Mouse (Mus musculus) adrenal gland (tissue): Measurements from ENCODE around the gene Tbc1d7.

Experiments
- intact Hi-C: fragments of 180-260 bp; cut with DNase I; formaldehyde crosslinking; loops from one replicate; pipeline ENCODE4 v1.15.1; 2025

Tbc1d7 gene

DNA sequence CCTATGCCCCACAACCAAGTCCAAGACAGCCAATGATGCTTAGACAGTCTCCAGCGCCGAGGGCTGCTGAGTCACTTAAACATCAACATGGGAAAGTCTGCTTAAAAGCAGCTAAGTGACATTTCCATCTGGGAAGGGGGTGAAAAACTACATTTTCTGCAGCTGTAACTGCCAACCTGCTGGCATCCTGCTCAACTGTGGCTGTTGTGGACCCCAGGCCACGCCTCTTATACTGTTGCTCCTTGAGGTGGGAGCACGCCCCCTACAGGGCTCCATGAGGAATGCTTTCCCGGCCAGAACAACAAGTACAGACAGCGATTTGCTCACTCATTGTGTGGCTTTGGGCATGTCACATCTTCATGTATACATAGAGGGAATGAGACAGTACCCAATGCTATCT lies 25.9 kb upstream of the Tbc1d7 start:
- intact Hi-C loops, result no loop called here

- intact Hi-C loops, result no loop called here
These were observed 24.7 kb upstream of the Tbc1d7 start for GRCm38 (mm10) chr13:43196000-43196399.

DNA sequence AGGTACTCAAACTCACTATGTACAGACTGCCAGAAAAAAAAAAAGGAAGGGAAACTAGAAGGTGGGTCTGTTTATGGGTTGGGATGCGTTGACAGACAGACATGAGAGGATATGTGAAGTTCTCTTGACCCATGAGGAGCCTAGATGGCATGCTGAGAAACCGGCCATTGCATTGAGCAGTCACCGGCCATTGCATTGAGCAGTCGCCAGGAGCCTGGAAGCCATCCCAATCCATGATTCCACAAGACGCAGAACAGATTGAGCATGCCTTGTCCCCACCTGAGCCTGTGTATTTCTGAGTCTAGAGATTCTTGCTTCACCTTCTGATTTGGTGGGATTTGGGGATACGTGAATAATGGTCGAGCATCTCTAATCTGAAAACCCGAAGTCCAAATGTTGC lies 22.6 kb upstream of the Tbc1d7 start:
- intact Hi-C loops, result no loop called here

GRCm38 (mm10) chr13:43193266-43193665 lies 22.0 kb upstream of the Tbc1d7 start:
- intact Hi-C loops, result no loop called here

DNA sequence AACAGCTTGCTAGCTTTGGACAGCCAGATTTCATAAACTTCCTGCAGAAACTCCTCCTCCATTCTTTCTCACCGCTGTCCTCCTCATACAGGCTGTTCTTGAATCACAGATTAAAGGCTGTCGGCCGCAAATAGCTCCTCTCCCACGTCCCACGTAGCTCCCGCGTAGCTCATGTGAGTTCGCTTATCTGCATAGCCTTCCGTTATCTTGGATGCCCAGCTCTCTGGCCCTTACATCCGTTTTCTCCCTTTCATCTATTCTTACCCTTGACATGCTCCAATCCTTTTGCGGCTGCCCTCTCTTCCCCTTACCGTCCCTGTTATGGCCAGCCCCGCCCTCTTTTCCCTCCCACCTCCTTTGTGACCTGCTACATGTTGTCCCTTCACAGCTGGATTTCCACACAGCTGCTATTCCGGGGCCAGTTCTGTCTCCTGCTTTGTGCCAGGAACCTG lies 20.5 kb upstream of the Tbc1d7 start:
- intact Hi-C loops, result no loop called here

DNA sequence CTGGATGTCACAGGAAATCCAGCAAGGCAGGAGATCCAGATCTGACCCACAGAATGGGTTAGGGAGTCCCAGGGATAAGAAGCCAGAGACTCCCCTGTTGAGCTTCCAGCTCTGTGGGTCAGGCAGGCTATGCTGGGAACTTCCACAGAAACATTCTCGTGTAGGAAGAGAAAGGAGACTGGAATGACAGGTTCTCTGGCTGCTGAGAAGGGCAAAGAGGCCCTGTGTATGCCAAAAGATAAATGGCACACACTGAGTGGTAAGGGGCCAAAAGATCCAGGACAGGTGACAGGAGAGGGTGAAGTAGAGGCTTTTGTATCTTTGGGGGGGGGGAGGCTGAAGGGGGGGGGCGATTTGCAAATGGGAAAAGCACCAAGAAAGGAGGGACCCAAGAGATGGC lies 20.0 kb upstream of the Tbc1d7 start:
- intact Hi-C loops, result no loop called here

- intact Hi-C loops, result no loop called here
These were observed 16.4 kb upstream of the Tbc1d7 start for GRCm38 (mm10) chr13:43187736-43188135.

GRCm38 (mm10) chr13:43183248-43184055 lies 12.2 kb upstream of the Tbc1d7 start:
- intact Hi-C loops, result loop anchor here (2.0 to 5.0 kb wide), 2 partner anchors 137 to 214 kb away; partner anchors contain the start of gene Nol7

DNA sequence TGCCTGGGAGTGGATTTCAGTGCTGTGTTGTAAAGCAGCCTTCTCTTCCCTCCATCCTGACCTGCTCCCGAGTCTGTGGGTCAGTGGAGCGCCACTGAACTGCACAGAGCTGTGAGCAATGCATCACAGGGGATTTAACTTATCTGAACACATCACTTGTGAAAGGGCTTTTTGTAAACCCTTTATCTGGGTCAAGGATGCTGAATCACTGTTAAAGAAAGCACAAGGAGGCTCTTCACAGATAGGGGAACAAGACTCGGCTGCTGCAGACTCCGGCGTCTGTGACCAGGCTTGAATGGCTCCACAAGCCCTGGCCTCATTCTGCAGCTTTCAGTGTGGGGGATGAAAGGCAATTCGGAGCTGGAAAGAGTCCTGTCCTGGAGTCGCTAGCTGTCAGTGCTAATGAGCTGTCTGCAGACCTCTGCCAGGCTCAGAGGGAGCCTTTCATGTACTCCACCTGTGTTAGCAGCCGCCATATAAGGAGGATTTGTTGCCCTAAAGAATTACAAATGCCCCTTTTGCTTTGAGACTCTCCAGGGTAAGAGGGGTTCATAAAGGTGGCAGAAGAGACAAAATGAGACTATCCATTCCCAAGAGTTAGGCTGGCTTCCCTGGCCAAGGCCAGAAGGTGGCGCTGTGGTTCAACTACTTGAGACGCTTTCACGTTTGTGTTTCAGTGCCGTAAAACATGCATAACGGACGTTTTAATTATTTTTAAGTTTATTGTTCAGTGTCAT lies 11.3 kb upstream of the Tbc1d7 start:
- intact Hi-C loops, result loop anchor here (2.0 to 5.0 kb wide), 2 partner anchors 138 to 215 kb away; partner anchors contain the start of gene Nol7

- intact Hi-C loops, result loop anchor here (5.0 kb wide), 1 partner anchor 216 kb away; the partner anchor contains the start of gene Nol7
These were observed 9.8 kb upstream of the Tbc1d7 start for GRCm38 (mm10) chr13:43181104-43181503.

GRCm38 (mm10) chr13:43177317-43177716 lies 6.0 kb upstream of the Tbc1d7 start:
- intact Hi-C loops, result loop anchor here (10.0 kb wide), 1 partner anchor 297 kb away; no protein-coding TSS in a partner anchor

DNA sequence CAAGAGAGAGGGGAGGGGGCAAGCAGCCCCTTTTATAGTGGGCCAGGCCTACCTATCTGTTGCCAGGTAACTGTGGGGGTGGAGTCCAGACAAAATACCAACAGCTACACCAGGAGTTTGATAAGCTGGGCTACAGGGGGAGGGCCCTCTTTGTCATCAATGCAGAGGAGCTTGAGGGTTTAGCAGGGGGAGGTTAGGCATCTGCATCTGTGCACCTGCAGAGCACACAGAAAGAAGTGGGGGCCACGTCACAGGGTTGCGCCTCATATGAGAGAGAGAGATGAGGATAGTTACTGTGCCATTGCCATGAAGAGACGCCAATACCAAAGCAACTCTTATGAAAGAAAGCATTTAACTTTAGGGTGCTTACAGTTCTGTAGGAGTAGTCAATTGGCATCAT lies 5.4 kb upstream of the Tbc1d7 start:
- intact Hi-C loops, result loop anchor here (10.0 kb wide), 1 partner anchor 298 kb away; no protein-coding TSS in a partner anchor

- intact Hi-C loops, result loop anchor here (10.0 kb wide), 1 partner anchor 302 kb away; no protein-coding TSS in a partner anchor
These were observed 2.0 kb upstream of the Tbc1d7 start for GRCm38 (mm10) chr13:43173262-43173661.

GRCm38 (mm10) chr13:43172036-43172713 lies 874 bp upstream of the Tbc1d7 start:
- intact Hi-C loops, result loop anchor here (10.0 kb wide), 1 partner anchor 303 kb away; no protein-coding TSS in a partner anchor

DNA sequence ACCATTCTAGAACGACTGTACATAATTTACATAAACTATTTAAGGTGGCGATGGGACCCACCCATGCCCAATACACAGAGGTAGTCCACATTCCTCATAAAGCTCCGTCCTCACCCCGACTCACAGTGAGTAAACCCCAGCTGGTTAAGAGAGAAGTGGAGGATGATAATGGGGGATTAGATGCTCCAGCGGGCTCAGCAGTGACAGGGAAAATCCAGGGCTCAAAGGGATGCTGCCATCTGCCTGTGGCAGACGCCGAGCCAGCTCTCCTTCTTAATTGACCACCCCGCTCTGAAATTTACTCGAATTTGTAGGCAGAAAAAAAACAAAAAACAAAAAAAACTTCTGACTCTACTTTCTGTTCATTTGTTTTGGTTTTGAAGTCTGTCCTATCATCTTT lies 3.6 kb downstream of the Tbc1d7 start:
- intact Hi-C loops, result no loop called here

- intact Hi-C loops, result no loop called here
These were observed 11.9 kb downstream of the Tbc1d7 start for GRCm38 (mm10) chr13:43159429-43159828.

- intact Hi-C loops, result no loop called here
These were observed 13.0 kb downstream of the Tbc1d7 start for GRCm38 (mm10) chr13:43158281-43158680.

GRCm38 (mm10) chr13:43157370-43157769 lies 13.9 kb downstream of the Tbc1d7 start:
- intact Hi-C loops, result no loop called here

DNA sequence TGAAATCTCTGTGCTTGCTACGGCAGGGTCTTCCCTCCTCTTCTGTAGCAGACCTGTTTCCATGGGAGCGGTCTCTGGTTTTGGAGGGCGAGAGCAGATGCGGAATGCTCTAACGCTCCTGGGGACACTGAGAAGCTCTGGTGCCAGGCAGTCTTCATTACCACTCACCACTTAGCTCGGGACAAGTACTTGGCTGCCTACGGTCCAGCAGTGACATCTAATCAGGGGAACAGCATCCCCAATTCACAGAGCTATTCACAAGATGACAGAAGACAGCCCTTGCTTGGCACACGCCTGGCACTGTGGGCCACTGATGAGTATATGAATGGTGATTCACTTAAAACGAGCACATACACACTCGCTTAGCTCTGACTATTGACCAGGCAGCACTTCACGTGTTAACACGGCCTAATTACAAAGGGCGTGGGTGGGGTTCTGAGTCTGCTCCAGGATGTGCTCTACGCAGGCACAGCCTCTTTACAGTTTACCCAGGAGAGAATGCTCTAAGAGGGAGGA lies 19.2 kb downstream of the Tbc1d7 start:
- intact Hi-C loops, result no loop called here

- intact Hi-C loops, result no loop called here
These were observed 21.6 kb downstream of the Tbc1d7 start for GRCm38 (mm10) chr13:43149661-43150060.

DNA sequence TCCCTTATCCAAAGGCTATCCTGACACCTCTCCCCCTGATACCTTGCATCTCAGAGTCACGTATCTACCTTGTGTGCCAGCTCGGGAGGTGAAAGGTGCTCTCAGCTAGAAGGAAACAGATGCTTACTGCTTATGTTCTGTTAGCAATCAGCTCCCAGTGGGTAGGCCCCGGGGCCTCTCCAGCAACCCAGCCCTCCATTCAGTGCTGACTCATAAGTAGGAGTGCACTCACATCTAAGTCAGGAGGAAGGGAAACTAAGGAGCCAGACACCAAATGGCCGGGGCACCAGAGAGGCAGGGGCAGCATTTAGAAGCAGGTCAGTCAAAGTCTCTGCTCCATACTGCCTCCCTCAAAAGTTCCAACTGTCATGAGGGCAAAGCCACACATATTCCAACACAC lies 22.6 kb downstream of the Tbc1d7 start:
- intact Hi-C loops, result no loop called here
